Mouse (Mus musculus) olfactory bulb, adult 2 months (tissue): Measurements from ENCODE around the gene Gpr45.

Source experiments
- CTCF ChIP-seq: fragments of 200-500 bp; IDR thresholded peaks from 2 replicates; pipeline ENCODE4 v1.5.1; 2012; ENCODE audit warnings: low read depth, mild to moderate bottlenecking, low read length, moderate library complexity; ENCODE audit not compliant: insufficient read depth
- POLR2A ChIP-seq: fragments of 200-500 bp; IDR thresholded peaks from 2 replicates; pipeline ENCODE4 v1.6.1; 2012; ENCODE audit warnings: mild to moderate bottlenecking, low read depth, low read length, moderate library complexity; ENCODE audit not compliant: insufficient read depth

GRCm38 (mm10) chr1:43072561-43072960, 119.9 kb downstream of the Gpr45 start:
- no peak for TF ChIP-seq CTCF
- TF ChIP-seq POLR2A: no peak
